Mouse (Mus musculus) olfactory bulb, adult 2 months (tissue): Measurements from ENCODE around the gene Commd6.

Experiments used
- CTCF ChIP-seq: fragments of 200-500 bp; IDR thresholded peaks from 2 replicates; pipeline ENCODE4 v1.5.1; 2012; ENCODE audit warnings: low read depth, mild to moderate bottlenecking, low read length, moderate library complexity; ENCODE audit not compliant: insufficient read depth
- POLR2A ChIP-seq: fragments of 200-500 bp; IDR thresholded peaks from 2 replicates; pipeline ENCODE4 v1.6.1; 2012; ENCODE audit warnings: mild to moderate bottlenecking, low read depth, low read length, moderate library complexity; ENCODE audit not compliant: insufficient read depth

- no peak for TF ChIP-seq POLR2A
- no peak for TF ChIP-seq CTCF
These were observed 25.6 kb upstream of the Commd6 start for GRCm38 (mm10) chr14:101666056-101666455.
